Mouse (Mus musculus): ENCODE results near the gene Zfp36l1. TPM values are rescaled to one million over a fixed set of nuclear protein-coding genes. Genes with fewer than 3 reads are reported as not detected.

Gene Zfp36l1
- total RNA-seq, 2 experiments from 2014 or later = 37.3 to 40.0 TPM

Other genes starting within 250 kb of the Zfp36l1 start
- 100 to 1,000 TPM; 106 to 146 TPM for gene Actn1, start 147.4 kb upstream of the Zfp36l1 start, total RNA-seq (2021)